Mouse (Mus musculus) embryo, embryonic 11 days (tissue): Measurements from ENCODE around the gene Nr2f2.

Experiments
- DNase-seq: peaks from one replicate; pipeline ENCODE4 v3.0.0-alpha.2; 2015

The Nr2f2 gene

DNA sequence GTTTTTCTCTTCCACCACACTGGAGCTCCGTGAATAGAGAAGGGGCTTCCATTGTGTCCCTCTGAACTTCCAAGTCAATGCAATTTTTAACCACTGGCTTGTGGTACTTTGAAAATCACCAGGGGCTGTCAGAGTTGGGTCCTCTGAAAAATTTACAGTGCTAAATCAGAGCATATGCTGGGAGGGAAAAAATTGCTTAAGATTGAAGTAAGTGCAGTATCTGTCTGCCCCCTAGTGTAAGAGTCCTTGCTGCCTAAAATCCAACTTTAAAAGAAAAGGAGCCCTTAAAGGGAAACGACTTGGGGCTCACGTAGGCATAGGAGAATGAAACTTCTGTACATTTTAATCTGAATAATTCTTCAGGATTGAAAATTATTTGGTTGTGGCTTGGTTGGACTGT is 1.7 kb downstream of the Nr2f2 start:
- DNase-seq, result peak; percentile 86

DNA sequence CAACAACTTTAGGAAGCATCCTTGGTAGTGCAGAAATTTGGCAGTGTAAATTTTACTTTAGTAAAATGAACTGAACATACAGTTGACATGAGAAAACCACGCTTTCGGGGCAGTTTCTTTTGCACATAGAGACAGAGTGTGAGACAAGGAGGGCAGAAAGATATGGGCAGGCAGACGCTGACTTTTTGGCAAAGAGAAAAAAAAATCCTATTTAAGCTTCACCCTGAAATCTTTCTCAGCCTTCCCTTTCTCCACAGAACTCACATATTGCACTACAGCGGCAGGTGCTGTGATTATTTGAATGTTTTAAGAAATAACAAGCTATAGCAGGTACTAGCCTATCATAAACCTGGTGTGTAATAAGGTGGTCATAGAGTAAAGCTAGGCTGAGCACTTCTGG is 3.2 kb downstream of the Nr2f2 start:
- no peak for DNase-seq

DNA sequence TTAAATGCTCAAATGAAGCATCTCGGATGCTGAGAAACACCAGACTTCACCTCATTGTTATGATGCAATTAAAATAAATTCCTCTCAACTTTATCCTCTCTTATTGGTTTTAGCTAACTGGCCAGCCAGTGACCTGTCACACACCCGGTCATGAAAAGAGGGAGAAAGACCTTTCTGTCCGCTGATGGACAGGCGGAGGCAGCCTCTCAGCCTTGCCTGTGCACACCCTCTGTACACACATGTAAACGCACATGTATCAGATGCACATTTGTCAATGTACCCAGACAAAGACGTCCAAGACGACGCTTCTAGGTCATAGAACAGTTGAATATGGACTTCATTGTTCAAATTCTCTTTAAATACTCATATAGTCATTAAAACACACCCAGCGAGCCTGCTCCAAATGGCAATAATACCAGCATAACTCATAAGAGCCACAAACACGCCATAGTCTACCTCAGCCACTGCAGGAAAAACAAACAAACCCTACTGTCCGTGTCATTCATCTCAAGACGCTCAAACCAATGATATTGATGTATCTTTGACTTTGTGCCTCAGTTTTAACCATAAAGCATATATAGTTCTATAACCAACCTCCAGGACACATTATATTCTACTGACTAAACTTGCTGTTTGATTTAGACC is 3.9 kb downstream of the Nr2f2 start:
- peak; percentile 64 for DNase-seq

DNA sequence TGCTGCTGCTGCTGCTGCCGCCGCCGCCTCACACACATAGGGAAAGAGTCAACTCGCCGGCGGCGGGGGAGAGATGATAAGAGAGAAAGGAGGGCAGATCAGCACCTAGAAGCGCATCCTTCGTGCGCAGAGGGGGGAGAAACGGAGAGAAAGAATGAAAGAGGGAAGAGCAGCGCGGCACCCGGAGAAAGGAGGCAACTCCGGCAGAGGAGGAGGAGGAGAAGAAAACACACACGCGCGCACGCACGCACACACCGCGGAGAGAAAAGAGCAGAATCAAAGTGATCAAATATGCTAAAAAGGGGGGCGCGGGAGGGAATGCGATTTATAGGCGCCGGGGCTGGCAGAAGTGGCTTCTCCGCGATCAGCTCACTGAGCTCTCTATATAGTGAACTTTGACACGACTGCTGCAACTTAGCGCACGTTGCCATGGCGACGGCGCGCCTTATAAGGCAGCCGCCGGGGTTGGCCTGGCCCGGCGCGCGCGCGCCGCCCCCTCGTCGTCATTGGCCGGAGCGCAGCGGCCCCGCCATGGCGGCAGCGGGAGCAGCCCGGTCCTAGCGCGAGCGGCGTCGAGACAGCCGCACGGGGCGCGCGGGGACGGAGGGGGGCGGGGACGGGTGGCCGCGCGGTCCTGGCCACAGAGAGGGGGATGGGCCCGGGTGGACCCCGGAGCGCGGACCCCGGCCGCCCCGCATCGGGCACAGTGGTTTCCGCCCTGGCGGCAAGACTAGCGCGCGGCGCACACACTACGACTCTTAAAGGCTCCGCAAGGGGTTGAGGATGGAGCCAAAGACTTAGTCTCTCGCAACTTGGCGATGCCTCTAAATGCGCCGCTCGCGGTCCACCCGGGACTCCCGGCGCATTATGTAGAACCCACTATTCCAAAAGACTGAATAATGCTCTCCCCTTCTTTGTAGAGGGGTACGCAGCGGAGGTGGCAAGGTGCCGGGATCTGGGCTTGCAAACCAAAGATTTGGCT is 4.9 kb downstream of the Nr2f2 start:
- DNase-seq, result peak; percentile 100

DNA sequence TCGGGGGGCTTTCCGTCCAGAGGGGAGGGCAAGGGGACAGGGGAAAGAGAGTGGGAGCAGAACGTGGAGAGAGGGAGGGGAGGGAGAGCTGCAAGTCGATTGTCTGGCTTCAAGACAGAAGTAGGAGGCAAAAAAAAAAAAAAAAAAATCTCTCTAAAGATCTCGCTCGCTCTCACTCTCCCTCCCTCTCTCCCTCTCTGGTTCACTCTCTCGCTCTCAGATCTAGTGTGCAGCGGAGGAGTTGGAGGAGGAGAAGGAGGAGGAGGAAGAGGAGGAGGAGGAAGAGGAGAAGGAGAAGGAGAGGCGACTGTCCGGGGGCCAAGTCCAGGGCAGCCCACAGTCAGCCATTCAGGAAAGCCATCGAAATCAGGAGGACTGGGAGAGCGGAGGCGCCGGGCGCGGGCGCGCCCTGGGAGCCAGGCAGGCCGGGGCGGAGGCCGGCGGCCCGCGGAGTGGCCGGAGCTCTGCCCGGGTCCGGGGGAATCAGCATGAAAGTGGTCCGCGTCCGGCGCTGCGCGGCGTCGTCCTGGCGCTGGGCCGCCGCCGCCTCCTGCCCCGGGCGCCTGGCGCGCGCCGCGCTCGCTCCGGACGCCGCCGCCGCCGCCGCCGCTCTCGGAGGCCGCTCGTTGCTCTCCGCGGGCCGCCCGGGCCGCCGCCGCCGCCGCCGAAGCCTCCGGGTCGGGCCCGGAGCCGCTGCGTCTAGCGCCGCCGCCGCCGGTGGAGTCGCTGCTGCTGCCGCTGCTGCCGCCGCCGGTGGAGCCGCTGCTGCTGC is 5.7 kb downstream of the Nr2f2 start:
- peak; percentile 54 for DNase-seq

DNA sequence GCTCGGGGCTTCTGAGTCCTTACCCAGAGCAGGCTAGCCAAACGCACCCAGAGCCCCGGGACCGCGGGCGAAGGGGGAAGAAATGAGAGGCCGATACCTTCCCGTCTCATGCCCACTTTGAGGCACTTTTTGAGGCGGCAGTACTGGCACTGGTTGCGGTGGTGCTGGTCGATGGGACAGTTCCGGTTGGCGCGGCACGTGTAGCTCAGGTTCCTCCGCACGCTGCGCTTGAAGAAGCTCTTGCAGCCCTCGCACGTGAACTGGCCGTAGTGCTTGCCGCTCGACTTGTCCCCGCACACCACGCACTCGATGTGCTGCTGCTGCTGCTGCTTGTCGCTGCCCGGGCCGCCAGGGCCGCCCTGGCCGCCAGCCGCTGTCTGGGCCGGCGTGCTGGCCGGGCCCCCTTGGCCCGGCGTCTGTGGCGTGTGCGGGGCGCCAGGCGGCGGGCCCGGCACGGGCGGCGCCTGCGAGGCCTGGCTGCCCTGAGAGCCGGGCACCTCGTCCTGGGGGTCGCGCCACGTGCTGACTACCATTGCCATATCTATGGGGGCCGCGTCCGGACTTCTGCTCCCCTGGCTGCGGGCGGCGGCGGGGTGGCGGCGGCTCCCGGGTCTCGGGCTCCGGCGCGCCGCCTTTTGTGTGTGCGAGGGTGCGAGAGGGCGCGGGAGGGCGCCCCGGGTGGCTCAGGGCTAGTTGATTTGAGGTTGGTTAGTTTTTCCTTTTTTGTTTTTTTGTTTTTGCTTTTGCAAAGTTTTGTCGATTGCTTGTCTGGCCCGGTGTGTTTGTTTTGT is 6.5 kb downstream of the Nr2f2 start:
- peak; percentile 61 for DNase-seq

DNA sequence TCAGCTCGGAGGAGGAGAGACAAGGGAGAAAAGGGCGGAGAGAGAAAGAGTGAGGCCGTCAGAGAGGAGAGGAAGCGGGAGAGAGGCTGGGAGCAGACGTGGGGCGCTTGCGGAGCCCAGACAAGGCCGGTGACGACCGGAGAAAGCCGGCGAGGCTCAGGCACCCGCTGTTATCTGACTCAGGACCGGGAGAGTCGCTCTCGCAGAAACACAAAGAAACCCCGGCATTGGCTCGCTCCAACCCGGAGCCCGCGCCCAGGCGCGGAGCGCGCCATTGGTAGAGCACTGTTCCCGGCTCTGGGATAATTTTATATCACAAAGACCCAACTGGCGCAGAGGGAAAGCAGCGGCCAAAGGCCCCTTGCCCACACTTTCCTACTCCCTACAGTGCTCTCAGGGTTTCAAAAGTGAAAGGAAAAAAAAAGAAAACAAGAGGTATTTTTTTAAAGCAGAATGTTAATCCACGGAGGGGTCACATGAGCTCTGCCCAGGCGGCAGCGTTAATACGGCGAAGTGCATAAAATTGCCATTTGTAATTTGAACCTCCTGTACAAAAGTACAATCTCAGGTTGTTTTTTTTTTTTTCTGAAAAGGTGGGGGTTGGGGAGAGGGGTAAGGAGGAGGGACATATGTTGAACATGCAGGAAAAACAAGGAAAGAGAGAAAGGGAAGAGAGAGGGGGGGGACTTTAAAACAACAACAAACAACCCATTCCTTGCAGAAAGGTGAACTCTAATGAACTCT is 7.5 kb downstream of the Nr2f2 start:
- peak; percentile 70 for DNase-seq

DNA sequence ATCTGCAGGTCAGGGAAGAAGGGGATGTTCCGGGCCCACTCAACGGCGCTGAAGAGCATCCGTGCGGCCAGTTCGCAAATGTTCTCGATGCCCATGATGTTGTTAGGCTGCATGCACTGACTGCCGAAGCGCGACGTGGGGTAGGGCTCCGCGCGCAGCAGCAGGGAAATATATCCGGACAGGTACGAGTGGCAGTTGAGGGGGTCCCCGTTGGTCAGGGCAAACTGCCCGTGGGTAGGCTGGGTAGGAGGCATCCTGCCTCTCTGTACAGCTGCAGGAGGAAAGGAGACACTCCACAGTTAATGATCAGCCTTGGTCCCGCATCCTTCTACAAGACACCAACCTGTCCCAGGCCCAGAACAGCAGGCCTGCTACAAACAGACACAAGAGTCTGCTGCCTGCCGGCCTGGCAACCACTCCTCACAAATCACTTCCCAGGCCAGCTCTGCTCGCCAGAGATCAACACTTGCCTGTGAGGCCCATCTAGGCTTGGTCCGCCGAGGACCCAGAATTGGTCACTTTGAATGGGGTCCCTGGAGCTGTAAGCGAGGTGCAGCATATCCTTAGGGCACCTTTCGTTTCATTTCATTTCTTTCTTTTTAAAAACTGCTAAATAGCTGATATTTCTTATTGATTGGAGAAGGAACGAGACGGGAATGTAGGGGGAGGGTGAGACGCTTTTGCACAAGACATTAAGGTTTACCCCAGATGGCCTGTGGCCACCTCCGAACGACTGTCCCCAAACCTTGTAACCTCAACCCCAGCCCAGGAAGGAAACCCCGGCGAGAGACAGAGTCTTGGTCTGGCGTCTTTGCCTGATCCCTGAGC is 8.3 kb downstream of the Nr2f2 start:
- peak; percentile 58 for DNase-seq

DNA sequence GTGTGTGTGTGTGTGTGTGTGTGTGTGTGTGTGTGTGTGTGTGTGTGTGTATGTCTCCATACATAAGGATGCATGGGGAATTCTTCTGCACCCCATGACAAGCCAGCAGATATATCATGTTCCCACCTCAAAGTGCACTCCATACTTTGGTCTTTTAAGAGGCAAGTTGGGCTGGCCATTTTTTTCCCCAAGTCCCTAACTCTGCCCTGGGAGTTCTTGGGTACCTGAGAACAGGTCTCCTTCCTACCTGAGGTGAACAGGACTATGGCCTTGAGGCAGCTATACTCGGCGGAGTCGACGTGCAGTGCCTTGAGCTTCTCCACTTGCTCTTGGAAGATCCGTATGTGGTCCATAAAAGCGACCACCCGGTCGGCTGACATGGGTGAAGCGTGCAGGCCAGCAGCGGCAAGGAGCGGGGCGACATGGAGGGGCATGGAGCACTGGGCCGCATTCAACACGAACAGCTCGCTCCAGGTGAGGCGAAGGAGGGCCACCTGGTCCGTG is 9.0 kb downstream of the Nr2f2 start:
- DNase-seq, result peak; percentile 25

DNA sequence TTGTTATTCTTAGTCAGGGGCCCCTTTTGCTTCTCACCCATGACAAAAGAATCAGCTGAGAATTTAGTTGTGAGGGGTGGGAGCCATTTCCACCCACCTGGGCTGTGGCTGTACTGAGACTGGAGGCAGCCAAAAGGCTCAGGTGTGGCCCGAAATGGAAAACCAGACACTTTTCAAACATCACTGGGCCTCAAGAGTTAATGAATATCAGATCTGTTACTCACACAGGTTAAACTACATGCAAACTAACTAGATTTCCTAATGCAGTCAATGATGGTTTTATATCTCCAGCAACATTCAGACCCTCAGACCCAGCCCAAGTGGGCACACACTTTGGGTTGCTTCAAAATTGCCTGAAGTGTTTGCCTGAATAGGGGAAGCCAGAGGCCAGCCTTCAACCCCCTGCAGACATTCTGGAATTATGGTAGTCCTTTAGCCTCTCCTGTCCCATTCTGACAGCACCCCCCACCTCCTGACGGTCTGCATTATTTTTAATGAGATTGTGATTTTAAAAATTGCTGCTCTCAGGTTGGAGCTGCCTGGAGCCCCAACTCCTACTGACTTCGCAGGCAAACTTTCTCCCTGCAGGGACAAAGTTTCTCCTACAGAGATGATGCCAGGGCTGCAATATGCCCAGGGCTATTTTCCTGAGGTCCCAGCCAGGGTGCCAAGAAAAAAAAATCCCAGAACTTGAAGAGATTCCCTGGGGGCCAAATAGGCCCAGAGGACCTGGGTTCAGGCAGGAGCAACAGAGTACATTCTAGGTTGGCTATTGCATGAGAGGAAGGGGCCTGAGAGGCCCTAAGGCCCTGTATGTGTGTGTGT is 9.6 kb downstream of the Nr2f2 start:
- DNase-seq, result peak; percentile 22

DNA sequence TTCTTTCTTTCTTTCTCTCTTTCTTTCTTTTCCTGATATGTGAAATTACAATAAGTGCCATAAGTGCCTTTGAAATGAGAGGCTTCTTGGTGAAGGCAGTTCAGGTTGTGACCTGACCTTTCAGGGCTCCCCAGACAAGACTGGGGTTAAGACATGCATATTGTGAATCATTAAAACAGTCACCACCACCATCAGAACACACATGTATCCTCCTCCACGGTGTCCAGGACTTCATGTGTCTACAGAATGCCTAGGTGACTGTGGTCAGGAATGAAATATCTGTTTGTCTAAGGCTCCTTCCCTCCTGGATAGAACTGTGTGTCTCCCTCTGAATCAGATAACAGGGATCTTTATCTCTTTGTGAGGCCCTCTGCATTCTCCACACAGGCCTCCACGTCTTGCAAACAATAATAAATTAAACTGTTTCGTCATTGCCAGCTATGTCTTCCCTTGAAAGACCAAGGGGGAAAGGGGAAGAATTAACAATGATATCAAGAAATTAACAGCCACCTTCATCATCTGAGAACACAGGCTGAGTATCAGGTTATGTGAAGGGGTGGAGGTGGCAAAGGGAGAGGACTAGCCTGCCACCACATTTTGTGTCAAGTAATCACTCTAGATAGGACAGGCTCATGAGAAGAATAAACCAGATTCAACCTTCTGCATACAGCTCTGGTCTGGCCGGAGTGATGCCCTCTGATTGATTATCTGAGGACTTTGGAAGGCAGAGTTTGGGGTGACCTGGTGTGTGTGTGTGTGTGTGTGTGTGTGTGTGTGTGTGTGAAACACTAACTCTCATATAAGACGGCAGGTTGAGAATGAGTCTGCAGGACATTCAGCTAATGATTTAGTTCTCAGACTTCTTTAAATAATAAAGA is 10.6 kb downstream of the Nr2f2 start:
- DNase-seq, result peak; percentile 33

DNA sequence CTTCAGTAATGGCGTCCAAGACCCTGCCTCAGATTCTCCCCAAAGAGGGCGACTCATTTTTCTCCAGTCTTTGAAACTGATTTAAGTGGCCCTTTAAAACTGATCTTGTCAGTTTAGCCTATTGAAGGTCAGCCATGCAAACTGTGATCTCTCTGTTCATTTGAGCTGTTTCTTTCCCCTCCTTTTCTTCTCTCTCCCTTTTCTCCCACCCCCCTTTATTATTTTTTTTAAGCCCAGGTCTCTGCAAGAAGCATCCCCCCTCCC is 11.2 kb downstream of the Nr2f2 start:
- no peak for DNase-seq

DNA sequence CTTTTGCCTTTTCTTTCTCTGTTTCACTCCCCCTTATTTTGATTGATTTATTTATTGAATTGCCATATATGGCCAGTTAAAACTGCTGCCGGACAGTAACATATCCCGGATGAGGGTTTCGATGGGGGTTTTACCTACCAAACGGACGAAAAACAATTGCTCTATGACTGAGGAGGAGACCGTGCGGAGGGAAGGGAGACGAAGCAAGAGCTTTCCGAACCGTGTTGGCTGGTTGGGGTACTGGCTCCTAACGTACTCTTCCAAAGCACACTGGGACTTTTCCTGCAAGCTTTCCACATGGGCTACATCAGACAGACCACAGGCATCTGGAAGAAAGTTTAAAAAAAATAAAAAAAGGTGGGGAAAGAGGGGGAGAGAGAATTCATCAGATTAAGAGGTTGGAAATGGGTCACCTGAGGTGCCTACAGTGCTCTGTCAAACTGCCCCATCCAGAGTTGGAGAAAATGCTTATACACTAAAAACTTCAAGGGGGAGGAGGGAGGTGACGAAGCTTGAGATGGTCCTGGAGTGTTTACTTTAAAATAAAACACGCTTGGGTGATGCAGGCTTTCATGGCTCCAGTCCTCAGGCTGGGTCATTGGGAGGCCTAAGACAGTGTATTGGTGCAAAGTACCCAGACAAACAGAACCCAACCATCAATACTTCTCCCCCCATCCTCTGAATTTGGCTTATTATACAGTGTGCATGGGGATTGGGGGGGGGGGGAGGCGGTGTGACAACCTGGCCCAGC is 11.8 kb downstream of the Nr2f2 start:
- DNase-seq, result peak; percentile 65

DNA sequence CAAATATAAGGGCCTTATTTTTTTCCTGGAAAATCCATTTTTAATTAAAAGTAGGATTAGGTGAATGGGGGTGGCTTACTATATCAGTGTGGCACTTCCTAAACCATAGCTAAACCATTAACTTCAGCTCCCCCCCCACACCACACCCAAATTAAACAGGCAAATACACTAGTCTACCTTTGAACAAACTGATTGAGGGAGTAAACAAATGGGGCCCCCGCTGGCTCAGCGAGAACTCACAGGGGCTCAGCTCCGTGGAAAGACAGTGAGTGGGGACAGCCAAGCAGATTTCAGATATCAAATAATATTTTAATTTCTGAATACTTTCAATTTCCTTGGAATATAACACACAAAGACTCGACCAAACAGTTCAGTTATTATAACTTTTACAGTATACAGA is 13.4 kb downstream of the Nr2f2 start:
- peak; percentile 24 for DNase-seq

DNA sequence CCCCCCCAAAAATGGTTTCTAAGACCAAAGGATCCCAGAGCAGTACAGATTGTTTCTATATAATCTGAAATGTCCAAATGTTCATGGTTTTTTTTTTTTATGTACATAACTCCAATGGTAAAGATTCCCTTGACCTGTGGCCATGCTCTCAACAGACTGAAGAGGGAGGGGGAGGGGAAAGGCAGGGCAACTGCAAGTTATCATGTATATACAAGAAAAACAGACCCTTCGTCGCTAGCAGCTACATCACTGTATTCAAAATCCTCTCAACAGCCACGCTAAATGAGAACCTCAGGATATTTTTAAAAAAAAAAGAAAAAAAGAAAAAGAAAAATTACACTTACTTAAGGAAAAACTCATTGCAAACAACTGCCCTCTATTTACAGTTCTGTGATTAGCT is 13.9 kb downstream of the Nr2f2 start:
- DNase-seq, result peak; percentile 76

DNA sequence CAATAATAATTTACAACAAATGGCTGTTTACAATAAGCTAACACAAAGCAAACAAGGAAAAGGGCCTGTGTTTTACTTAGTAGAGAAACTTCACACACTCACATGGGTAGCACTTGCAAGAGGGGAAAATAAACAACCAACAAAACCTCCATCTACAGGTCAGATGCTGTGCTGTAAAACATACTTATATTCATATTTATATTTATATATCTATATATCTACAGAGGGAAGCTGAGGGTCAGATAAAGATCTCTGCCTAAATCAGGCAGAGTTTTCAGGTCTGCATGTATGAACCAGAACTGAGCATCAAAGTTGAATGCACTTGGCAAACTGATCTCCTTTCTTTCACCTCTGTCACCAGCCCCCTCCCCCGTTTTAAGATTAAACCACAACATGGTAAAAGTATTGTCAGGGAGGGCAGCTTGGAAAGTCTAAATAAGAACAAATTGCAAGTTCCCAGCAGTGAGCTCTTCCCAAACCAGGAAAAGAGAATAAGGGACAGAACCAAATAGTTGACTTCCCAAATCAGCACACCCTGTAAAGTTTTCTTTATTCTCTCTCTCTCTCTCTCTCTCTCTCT is 14.5 kb downstream of the Nr2f2 start:
- peak; percentile 49 for DNase-seq

DNA sequence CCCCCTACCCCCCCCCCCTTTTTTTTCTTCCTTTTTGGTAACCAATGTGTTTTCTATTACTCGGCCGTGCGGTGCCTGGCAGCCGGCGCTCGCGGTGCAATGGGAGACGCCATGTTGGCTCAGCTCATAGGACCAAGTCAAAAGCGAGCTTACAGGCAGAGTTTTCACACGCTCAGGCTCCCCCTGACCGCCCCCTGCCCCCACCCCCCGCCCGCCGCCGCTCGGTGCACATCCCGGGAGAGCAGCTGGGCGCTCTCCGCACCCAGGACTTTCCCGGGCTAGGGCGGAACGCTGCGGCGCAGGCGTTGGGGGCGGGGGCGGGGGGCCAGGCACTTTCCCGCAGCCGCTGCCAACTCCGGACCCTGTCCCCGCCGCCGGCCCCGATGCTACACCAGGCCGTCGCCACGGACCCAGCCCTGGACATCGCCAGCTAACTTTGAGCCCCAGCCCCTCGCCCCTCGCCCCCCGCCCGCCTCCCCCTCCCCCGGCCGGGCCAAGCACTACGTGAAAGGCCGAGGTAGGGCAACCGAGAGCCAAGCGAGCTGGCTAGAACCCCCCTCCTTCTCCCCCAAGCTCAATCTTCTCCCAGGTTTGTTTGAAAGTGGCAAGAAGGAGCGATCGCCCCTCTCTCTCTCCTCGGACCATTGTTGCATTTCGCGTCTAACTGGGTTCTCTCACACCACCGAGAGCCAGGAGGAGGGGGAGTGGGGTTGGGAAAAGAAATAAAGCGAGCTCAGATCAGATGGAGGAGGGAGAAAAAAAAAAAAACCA is 15.6 kb downstream of the Nr2f2 start:
- peak; percentile 89 for DNase-seq
